Mouse (Mus musculus): ENCODE measurements at regions not wholly inside any gene's neighbourhood (a gene's known extent, or its start where the extent isn't known, plus 50 kb on each side); places are given as distances from the start of the nearest gene placed in this dataset.

- no peak overlapping the region for H3K27ac ChIP-seq
- 76% methylated on average over 1 of the region's 1 CpGs for WGBS
- no peaks in the 10 kb centered on the region for H3K27me3 ChIP-seq
- ATAC-seq (ENCODE audit: insufficient number of reproducible peaks, low FRiP score, low TSS enrichment, low read depth) = no peak
- no peak overlapping the region for H3K9ac ChIP-seq
- no peak overlapping the region for H3K4me2 ChIP-seq
- H3K4me3 ChIP-seq = no peak overlapping the region
- H3K4me1 ChIP-seq = no peaks in the 10 kb centered on the region
- H3K9me3 ChIP-seq = no peaks in the 10 kb centered on the region
- no peaks in the 10 kb centered on the region for H3K36me3 ChIP-seq
These were observed 153.3 kb upstream of the Nampt start for GRCm38 (mm10) chr12:32666040-32666439.

- no peaks in the 10 kb centered on the region for H3K36me3 ChIP-seq
- no peak overlapping the region for H3K4me2 ChIP-seq
- H3K4me1 ChIP-seq = no peaks in the 10 kb centered on the region
- H3K9me3 ChIP-seq = no peaks in the 10 kb centered on the region
- no peak overlapping the region for H3K4me3 ChIP-seq
- WGBS = 89% methylated on average over 1 of the region's 1 CpGs
- ATAC-seq (ENCODE audit: insufficient number of reproducible peaks, low FRiP score, low TSS enrichment, low read depth) = no peak
- no peak overlapping the region for H3K27ac ChIP-seq
- H3K9ac ChIP-seq = no peak overlapping the region
- H3K27me3 ChIP-seq = no peaks in the 10 kb centered on the region
These were observed 141.4 kb upstream of the Nampt start for GRCm38 (mm10) chr12:32677908-32678307.

GRCm38 (mm10) chr12:32678756-32679155, 140.6 kb upstream of the Nampt start:
- ATAC-seq (ENCODE audit: insufficient number of reproducible peaks, low FRiP score, low TSS enrichment, low read depth) = no peak
- Histone ChIP-seq H3K9ac (no peak overlapping the region), H3K27ac (no peak overlapping the region), H3K4me3 (no peak overlapping the region), H3K36me3 (no peaks in the 10 kb centered on the region), H3K4me2 (no peak overlapping the region), H3K9me3 (no peaks in the 10 kb centered on the region), H3K4me1 (no peaks in the 10 kb centered on the region), H3K27me3 (no peaks in the 10 kb centered on the region)
- WGBS = 71% methylated on average over 1 of the region's 1 CpGs

GRCm38 (mm10) chr12:32681910-32682309, 137.4 kb upstream of the Nampt start:
- no peak overlapping the region for H3K27ac ChIP-seq
- H3K9ac ChIP-seq = no peak overlapping the region
- 83% methylated on average over 3 of the region's 3 CpGs for WGBS
- H3K36me3 ChIP-seq = no peaks in the 10 kb centered on the region
- no peak for ATAC-seq (ENCODE audit: insufficient number of reproducible peaks, low FRiP score, low TSS enrichment, low read depth)
- no peak overlapping the region for H3K4me3 ChIP-seq
- no peaks in the 10 kb centered on the region for H3K9me3 ChIP-seq
- H3K27me3 ChIP-seq = no peaks in the 10 kb centered on the region
- H3K4me1 ChIP-seq = no peaks in the 10 kb centered on the region
- H3K4me2 ChIP-seq = no peak overlapping the region

GRCm38 (mm10) chr12:32683375-32683774, 136.0 kb upstream of the Nampt start:
- H3K9me3 ChIP-seq = no peaks in the 10 kb centered on the region
- H3K4me1 ChIP-seq = no peaks in the 10 kb centered on the region
- H3K36me3 ChIP-seq = no peaks in the 10 kb centered on the region
- 90% methylated on average over 2 of the region's 2 CpGs for WGBS
- no peak for ATAC-seq (ENCODE audit: insufficient number of reproducible peaks, low FRiP score, low TSS enrichment, low read depth)
- H3K27ac ChIP-seq = no peak overlapping the region
- no peaks in the 10 kb centered on the region for H3K27me3 ChIP-seq
- H3K4me2 ChIP-seq = no peak overlapping the region
- no peak overlapping the region for H3K9ac ChIP-seq
- H3K4me3 ChIP-seq = no peak overlapping the region

GRCm38 (mm10) chr12:32685788-32686385, 133.5 kb upstream of the Nampt start:
- WGBS = 86% methylated on average over 7 of the region's 7 CpGs

GRCm38 (mm10) chr12:32689361-32689760, 130.0 kb upstream of the Nampt start:
- H3K27me3 ChIP-seq = no peaks in the 10 kb centered on the region
- H3K27ac ChIP-seq = no peak overlapping the region
- H3K4me2 ChIP-seq = no peak overlapping the region
- H3K4me3 ChIP-seq = no peak overlapping the region
- no peaks in the 10 kb centered on the region for H3K4me1 ChIP-seq
- H3K9me3 ChIP-seq = no peaks in the 10 kb centered on the region
- WGBS = 89% methylated on average over 4 of the region's 4 CpGs
- ATAC-seq (ENCODE audit: insufficient number of reproducible peaks, low FRiP score, low TSS enrichment, low read depth) = no peak
- H3K36me3 ChIP-seq = no peaks in the 10 kb centered on the region
- no peak overlapping the region for H3K9ac ChIP-seq

More at GRCm38 (mm10) chr12:32685788-32686385, 133.5 kb upstream of the Nampt start:
- Histone ChIP-seq H3K27ac (no peak overlapping the region), H3K9me3 (no peaks in the 10 kb centered on the region), H3K27me3 (no peaks in the 10 kb centered on the region), H3K4me1 (no peaks in the 10 kb centered on the region), H3K4me3 (no peak overlapping the region), H3K4me2 (no peak overlapping the region), H3K9ac (no peak overlapping the region), H3K36me3 (no peaks in the 10 kb centered on the region)
- no peak for ATAC-seq (ENCODE audit: insufficient number of reproducible peaks, low FRiP score, low TSS enrichment, low read depth)

GRCm38 (mm10) chr12:32690096-32690495, 129.2 kb upstream of the Nampt start:
- no peaks in the 10 kb centered on the region for H3K36me3 ChIP-seq
- no peaks in the 10 kb centered on the region for H3K9me3 ChIP-seq
- 89% methylated on average over 2 of the region's 2 CpGs for WGBS
- H3K4me3 ChIP-seq = no peak overlapping the region
- no peak for ATAC-seq (ENCODE audit: insufficient number of reproducible peaks, low FRiP score, low TSS enrichment, low read depth)
- no peak overlapping the region for H3K27ac ChIP-seq
- no peak overlapping the region for H3K4me2 ChIP-seq
- no peaks in the 10 kb centered on the region for H3K27me3 ChIP-seq
- H3K4me1 ChIP-seq = no peaks in the 10 kb centered on the region
- no peak overlapping the region for H3K9ac ChIP-seq

GRCm38 (mm10) chr12:32692081-32692819, 127.1 kb upstream of the Nampt start:
- no peaks in the 10 kb centered on the region for H3K9me3 ChIP-seq
- no peaks in the 10 kb centered on the region for H3K27me3 ChIP-seq
- no peak overlapping the region for H3K4me2 ChIP-seq
- H3K36me3 ChIP-seq = no peaks in the 10 kb centered on the region
- H3K9ac ChIP-seq = no peak overlapping the region
- no peak for ATAC-seq (ENCODE audit: insufficient number of reproducible peaks, low FRiP score, low TSS enrichment, low read depth)
- 46% methylated on average over 8 of the region's 8 CpGs for WGBS
- no peak overlapping the region for H3K4me3 ChIP-seq
- H3K4me1 ChIP-seq = no peaks in the 10 kb centered on the region
- H3K27ac ChIP-seq = no peak overlapping the region; the same call in 1 of the 2 replicates

- Histone ChIP-seq H3K9ac (no peak overlapping the region), H3K27me3 (no peaks in the 10 kb centered on the region), H3K4me2 (no peak overlapping the region), H3K9me3 (no peaks in the 10 kb centered on the region), H3K36me3 (no peaks in the 10 kb centered on the region), H3K27ac (no peak overlapping the region), H3K4me3 (no peak overlapping the region), H3K4me1 (no peaks in the 10 kb centered on the region)
- no peak for ATAC-seq (ENCODE audit: insufficient number of reproducible peaks, low FRiP score, low TSS enrichment, low read depth)
- WGBS = 70% methylated on average over 7 of the region's 7 CpGs
These were observed 126.4 kb upstream of the Nampt start for GRCm38 (mm10) chr12:32692962-32693361.

- no peak overlapping the region for H3K9ac ChIP-seq
- no peaks in the 10 kb centered on the region for H3K4me1 ChIP-seq
- H3K36me3 ChIP-seq = no peaks in the 10 kb centered on the region
- H3K27ac ChIP-seq = no peak overlapping the region
- H3K9me3 ChIP-seq = no peaks in the 10 kb centered on the region
- no peak overlapping the region for H3K4me3 ChIP-seq
- WGBS = 85% methylated on average over 1 of the region's 1 CpGs
- H3K27me3 ChIP-seq = no peaks in the 10 kb centered on the region
- no peak overlapping the region for H3K4me2 ChIP-seq
- ATAC-seq (ENCODE audit: insufficient number of reproducible peaks, low FRiP score, low TSS enrichment, low read depth) = no peak
These were observed 125.7 kb upstream of the Nampt start for GRCm38 (mm10) chr12:32693678-32694077.

GRCm38 (mm10) chr12:32696832-32697231, 122.5 kb upstream of the Nampt start:
- 66% methylated on average over 2 of the region's 2 CpGs for WGBS
- no peak for ATAC-seq (ENCODE audit: insufficient number of reproducible peaks, low FRiP score, low TSS enrichment, low read depth)

More at GRCm38 (mm10) chr12:32696832-32697231, 122.5 kb upstream of the Nampt start:
- Histone ChIP-seq H3K27me3 (no peaks in the 10 kb centered on the region), H3K4me2 (no peak overlapping the region), H3K9ac (no peak overlapping the region), H3K27ac (no peak overlapping the region), H3K36me3 (no peaks in the 10 kb centered on the region), H3K4me3 (no peak overlapping the region), H3K9me3 (no peaks in the 10 kb centered on the region), H3K4me1 (no peaks in the 10 kb centered on the region)

All from limb, embryonic 15.5 days (tissue).